Mouse (Mus musculus): ENCODE measurements around the gene Olfr130.

The Olfr130 gene

DNA sequence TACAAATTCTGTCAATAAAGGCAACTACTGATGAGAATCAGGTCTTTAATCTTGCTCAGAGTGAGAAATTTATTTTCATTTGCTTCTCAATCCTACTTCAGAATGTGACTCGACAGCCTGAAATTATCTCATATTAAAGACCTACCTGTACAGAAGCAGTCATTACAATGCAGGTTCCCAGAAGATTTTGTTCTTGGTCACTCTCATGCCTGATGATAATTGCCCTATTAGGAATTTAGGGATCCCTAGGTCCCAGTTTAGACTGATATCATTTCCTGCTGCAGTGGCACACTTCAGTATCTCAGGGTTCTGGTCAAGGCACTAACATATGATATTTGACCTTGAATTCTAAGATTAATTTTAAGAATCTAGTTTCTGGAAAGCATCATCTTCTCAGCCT, at the start of gene Olfr130:
Gene Olfr130 (plus strand): TSS at position 301 of the 400 bp plus-strand sequence.
- no peak for DNase-seq

DNA sequence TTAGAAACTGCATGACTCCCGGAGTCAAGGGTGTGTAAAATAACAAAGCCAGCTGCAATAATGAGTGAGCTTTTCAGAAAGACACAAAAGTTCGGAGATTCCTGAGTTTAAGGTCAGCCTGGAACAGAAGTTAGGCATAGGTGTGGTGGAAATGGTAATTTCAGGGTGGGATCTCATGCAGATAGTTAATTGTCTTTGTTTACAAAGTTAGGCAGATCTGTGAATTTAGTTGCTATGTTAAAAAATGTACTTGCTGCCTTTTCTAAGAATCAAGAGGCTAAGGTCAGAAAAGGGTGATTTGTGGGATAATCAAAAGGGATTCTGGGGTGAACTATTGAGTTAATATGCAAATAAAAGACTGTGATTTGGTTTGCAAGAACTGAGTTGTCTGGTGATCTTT, 47.4 kb upstream of the Olfr130 start:
- DNase-seq: no peak

- DNase-seq: no peak
Observed at GRCm38 (mm10) chr17:38026297-38026696, 37.4 kb upstream of the Olfr130 start.

- no peak for DNase-seq
Observed at GRCm38 (mm10) chr17:38059979-38060378, 3.7 kb upstream of the Olfr130 start, which contains the start of gene Olfr129. TSS of gene Olfr129 (minus strand) at chr17:38060079.

DNA sequence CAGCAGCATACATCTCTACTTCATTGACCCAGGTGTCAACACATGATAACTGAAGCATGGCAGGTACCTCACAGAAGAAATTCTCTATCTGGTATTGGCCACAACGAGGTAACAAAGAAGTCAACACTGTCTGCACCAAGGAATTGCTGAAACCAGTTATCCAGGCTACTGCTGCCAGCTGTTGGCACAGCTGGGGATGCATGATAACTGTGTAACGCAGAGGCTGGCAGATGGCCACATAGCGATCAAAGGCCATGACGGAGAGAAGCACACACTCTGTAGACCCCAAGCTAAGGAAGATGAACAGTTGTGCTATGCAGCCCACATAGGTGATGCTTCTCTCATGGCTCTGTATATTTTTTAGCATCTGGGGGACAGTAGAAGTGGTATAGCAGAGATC, 18.6 kb downstream of the Olfr130 start:
- DNase-seq: no peak

- no peak for DNase-seq
Observed at GRCm38 (mm10) chr17:38088593-38088992, 24.9 kb downstream of the Olfr130 start, which contains the start of gene Olfr131. TSS of gene Olfr131 (minus strand) at chr17:38088693.

Data from cerebellum, postnatal 10 days (tissue).